Mouse (Mus musculus): ENCODE measurements around the gene Adgrd1. TPM values are rescaled to one million over a fixed set of nuclear protein-coding genes. Genes with fewer than 3 reads are reported as not detected.

Adgrd1 gene
- polyA plus RNA-seq, 1 experiment, result 0.06 TPM

GRCm38 (mm10) chr5:129065301-129065700 lies 31.2 kb upstream of the Adgrd1 start:
- no peak overlapping the region for H3K4me3 ChIP-seq (replicated peaks)
- H3K36me3 ChIP-seq (replicated peaks; ENCODE audit: low read length), result no peaks in the 10 kb centered on the region
- H3K27me3 ChIP-seq (replicated peaks), result peaks cover 49% of the 10 kb centered on the region
- 0 out of 2 replicates have a peak, but pooled peaks cover 5% of the 10 kb centered on the region for H3K9me3 ChIP-seq
- H3K4me1 ChIP-seq, result peaks cover 14% of the 10 kb centered on the region
- TF ChIP-seq GATA1 (IDR thresholded peaks at IDR 0.05; ENCODE audit: borderline replicate concordance, low read length), result no peak
- TF ChIP-seq FLI1 (IDR thresholded peaks at IDR 0.05; ENCODE audit: low read length), result no peak

DNA sequence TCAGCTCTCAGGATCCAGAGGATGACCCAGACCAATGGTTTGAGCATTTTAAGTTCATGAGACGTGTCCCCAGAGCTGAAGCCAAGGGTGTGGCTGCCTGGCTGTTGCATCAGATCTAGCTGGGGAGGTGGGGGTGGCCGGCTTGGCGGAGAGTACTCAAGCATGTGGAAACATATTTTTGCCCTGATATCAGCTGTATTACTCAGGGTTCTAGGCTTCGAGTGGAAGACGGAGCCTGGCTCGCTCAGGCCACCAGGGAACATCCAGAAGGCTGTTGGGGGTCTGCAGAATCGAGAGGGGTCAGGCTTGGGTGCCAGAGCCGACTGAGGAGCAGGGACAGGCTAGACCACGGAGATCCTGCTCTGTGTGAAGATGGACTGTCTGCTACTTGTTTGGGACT lies 30.6 kb upstream of the Adgrd1 start:
- Histone ChIP-seq H3K36me3 (replicated peaks; ENCODE audit: low read length) (no peaks in the 10 kb centered on the region), H3K4me1 (peaks cover 14% of the 10 kb centered on the region), H3K9me3 (0 out of 2 replicates have a peak, but pooled peaks cover 5% of the 10 kb centered on the region), H3K27me3 (replicated peaks) (peaks cover 47% of the 10 kb centered on the region), H3K4me3 (replicated peaks) (no peak overlapping the region)
- TF ChIP-seq GATA1 (IDR thresholded peaks at IDR 0.05; ENCODE audit: borderline replicate concordance, low read length) (no peak), FLI1 (IDR thresholded peaks at IDR 0.05; ENCODE audit: low read length) (no peak)

DNA sequence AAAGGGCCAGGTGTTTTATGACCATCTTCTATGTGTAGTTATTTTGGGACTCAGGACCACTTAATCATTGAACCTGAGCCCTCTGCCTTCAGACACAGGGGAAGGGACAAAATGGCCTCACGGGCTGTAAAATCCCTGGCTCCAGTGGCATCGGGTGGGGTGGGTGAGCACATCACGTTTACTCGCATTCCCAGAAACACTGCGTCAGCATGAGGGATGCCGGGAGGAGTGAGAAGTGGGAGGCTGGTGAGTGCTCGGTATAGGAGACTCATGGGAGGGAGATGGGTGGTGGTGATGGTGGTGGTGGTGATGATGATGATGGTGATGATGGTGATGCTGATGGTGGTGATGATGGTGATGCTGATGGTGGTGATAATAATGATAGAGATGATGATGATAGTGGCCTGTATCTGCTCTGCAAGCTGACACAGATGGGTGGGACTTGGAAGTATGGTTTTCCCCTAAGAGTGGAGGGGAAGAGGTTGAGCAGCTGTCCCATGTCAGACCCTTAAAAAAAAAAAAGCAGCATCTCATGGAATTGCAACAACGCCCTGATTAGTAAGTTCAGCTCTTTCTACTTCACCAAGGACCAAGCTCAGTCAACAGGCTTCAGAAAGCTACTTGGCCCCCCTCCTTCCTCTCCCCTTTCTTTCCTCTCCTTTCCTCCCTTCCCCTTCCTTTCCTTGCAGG lies 29.9 kb upstream of the Adgrd1 start:
- H3K36me3 ChIP-seq (replicated peaks; ENCODE audit: low read length), result no peaks in the 10 kb centered on the region
- peaks cover 10% of the 10 kb centered on the region for H3K4me1 ChIP-seq
- H3K27me3 ChIP-seq (replicated peaks), result peaks cover 46% of the 10 kb centered on the region
- 0 out of 2 replicates have a peak, but pooled peaks cover 5% of the 10 kb centered on the region for H3K9me3 ChIP-seq
- TF ChIP-seq FLI1 (IDR thresholded peaks at IDR 0.05; ENCODE audit: low read length) (no peak), GATA1 (IDR thresholded peaks at IDR 0.05; ENCODE audit: borderline replicate concordance, low read length) (no peak)
- peak overlapping the region; percentile 38 for H3K4me3 ChIP-seq (replicated peaks)

- TF ChIP-seq FLI1 (IDR thresholded peaks at IDR 0.05; ENCODE audit: low read length), result no peak
- no peak for TF ChIP-seq GATA1 (IDR thresholded peaks at IDR 0.05; ENCODE audit: borderline replicate concordance, low read length)
- Histone ChIP-seq H3K4me1 (peaks cover 10% of the 10 kb centered on the region), H3K4me3 (replicated peaks) (no peak overlapping the region), H3K9me3 (0 out of 2 replicates have a peak, but pooled peaks cover 5% of the 10 kb centered on the region), H3K36me3 (replicated peaks; ENCODE audit: low read length) (no peaks in the 10 kb centered on the region), H3K27me3 (replicated peaks) (peaks cover 42% of the 10 kb centered on the region)
These were observed 29.2 kb upstream of the Adgrd1 start for GRCm38 (mm10) chr5:129067231-129067834.

DNA sequence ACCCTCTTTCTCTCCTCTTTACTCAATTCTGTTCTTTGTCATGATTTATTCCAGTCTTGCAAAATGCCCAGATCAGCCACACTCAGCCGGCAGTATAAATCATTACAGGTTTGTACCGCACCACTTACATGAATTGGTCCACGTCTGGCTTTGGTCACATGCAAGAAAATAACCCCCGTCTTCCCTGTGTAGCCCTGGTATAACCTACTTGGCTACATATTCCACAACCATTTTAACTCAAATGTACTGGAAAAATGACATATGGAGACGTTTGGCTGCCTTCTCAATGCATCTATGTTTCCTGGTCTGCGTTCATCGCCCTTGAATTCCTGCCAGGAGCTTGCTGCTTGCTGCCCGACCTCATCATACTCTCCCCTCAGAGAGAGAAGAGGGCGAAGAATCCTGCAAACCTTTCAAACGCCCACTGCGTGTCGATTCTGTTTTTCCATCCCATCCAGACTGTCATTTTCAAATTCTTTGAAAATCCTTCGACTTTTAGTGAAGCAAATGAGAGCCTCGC lies 24.7 kb upstream of the Adgrd1 start:
- H3K4me3 ChIP-seq (replicated peaks), result no peak overlapping the region
- TF ChIP-seq GATA1 (IDR thresholded peaks at IDR 0.05; ENCODE audit: borderline replicate concordance, low read length), result no peak
- TF ChIP-seq FLI1 (IDR thresholded peaks at IDR 0.05; ENCODE audit: low read length), result no peak
- no peaks in the 10 kb centered on the region for H3K36me3 ChIP-seq (replicated peaks; ENCODE audit: low read length)
- H3K9me3 ChIP-seq, result 0 out of 2 replicates have a peak, but pooled peaks cover 5% of the 10 kb centered on the region
- peaks cover 30% of the 10 kb centered on the region for H3K27me3 ChIP-seq (replicated peaks)
- no peaks in the 10 kb centered on the region for H3K4me1 ChIP-seq

DNA sequence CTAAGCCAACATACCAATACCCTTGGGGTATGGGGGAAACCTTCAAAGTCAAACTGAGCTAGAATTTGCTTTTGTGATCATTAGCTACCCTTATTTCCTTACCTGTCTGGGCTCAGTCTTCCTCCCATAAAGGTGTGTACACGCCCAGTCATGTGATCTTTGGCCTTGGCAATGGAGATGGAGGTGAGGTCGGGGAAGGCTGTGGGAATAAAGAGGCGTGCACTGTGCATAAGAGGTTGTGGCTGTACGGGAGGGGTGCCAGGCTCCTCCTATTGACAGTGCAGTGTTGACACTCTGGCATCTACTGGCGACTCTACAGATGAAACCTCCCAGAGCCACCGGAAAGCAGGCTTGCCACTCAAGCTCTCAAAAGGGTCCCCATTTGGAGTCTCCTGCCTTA lies 23.1 kb upstream of the Adgrd1 start:
- no peaks in the 10 kb centered on the region for H3K4me1 ChIP-seq
- no peak overlapping the region for H3K4me3 ChIP-seq (replicated peaks)
- no peaks in the 10 kb centered on the region for H3K9me3 ChIP-seq
- H3K27me3 ChIP-seq (replicated peaks), result peaks cover 20% of the 10 kb centered on the region
- no peaks in the 10 kb centered on the region for H3K36me3 ChIP-seq (replicated peaks; ENCODE audit: low read length)
- TF ChIP-seq GATA1 (IDR thresholded peaks at IDR 0.05; ENCODE audit: borderline replicate concordance, low read length) (no peak), FLI1 (IDR thresholded peaks at IDR 0.05; ENCODE audit: low read length) (no peak)

GRCm38 (mm10) chr5:129076098-129076497 lies 20.5 kb upstream of the Adgrd1 start:
- peaks cover 14% of the 10 kb centered on the region for H3K27me3 ChIP-seq (replicated peaks)
- H3K9me3 ChIP-seq, result no peaks in the 10 kb centered on the region
- H3K36me3 ChIP-seq (replicated peaks; ENCODE audit: low read length), result no peaks in the 10 kb centered on the region
- H3K4me1 ChIP-seq, result no peaks in the 10 kb centered on the region
- H3K4me3 ChIP-seq (replicated peaks), result no peak overlapping the region
- TF ChIP-seq FLI1 (IDR thresholded peaks at IDR 0.05; ENCODE audit: low read length) (no peak), GATA1 (IDR thresholded peaks at IDR 0.05; ENCODE audit: borderline replicate concordance, low read length) (no peak)

GRCm38 (mm10) chr5:129077240-129077639 lies 19.3 kb upstream of the Adgrd1 start:
- Histone ChIP-seq H3K9me3 (no peaks in the 10 kb centered on the region), H3K4me1 (no peaks in the 10 kb centered on the region)
- TF ChIP-seq FLI1 (IDR thresholded peaks at IDR 0.05; ENCODE audit: low read length) (no peak), GATA1 (IDR thresholded peaks at IDR 0.05; ENCODE audit: borderline replicate concordance, low read length) (no peak)

GRCm38 (mm10) chr5:129081521-129081920 lies 15.0 kb upstream of the Adgrd1 start:
- H3K36me3 ChIP-seq (replicated peaks; ENCODE audit: low read length), result no peaks in the 10 kb centered on the region
- H3K4me1 ChIP-seq, result no peaks in the 10 kb centered on the region
- H3K9me3 ChIP-seq, result peaks cover 10% of the 10 kb centered on the region; the same call in 1 of the 2 replicates
- TF ChIP-seq GATA1 (IDR thresholded peaks at IDR 0.05; ENCODE audit: borderline replicate concordance, low read length) (no peak), FLI1 (IDR thresholded peaks at IDR 0.05; ENCODE audit: low read length) (no peak)
- H3K27me3 ChIP-seq (replicated peaks), result peaks cover 4% of the 10 kb centered on the region
- H3K4me3 ChIP-seq (replicated peaks), result no peak overlapping the region

More at GRCm38 (mm10) chr5:129077240-129077639, 19.3 kb upstream of the Adgrd1 start:
- H3K36me3 ChIP-seq (replicated peaks; ENCODE audit: low read length), result no peaks in the 10 kb centered on the region
- H3K4me3 ChIP-seq (replicated peaks), result no peak overlapping the region
- H3K27me3 ChIP-seq (replicated peaks), result peaks cover 12% of the 10 kb centered on the region

DNA sequence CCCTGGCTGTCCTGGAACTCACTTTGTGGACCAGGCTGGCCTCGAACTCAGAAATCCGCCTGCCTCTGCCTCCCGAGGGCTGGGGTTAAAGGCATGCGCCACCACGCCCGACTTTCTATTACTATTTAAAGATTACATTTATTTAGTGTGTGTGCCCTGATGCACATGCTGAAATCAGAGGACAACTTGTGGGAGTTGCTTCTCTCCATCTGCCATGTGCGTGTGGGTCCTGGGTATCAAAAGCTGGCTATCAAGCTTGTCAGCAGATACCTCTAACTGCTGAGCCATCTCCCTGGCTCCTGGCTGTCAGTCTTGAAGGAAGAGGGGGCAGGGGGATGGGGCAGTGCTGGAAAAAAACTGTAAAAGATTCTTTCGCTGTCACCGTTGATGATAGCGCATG lies 11.4 kb upstream of the Adgrd1 start:
- no peaks in the 10 kb centered on the region for H3K36me3 ChIP-seq (replicated peaks; ENCODE audit: low read length)

More for the DNA sequence above, 11.4 kb upstream of the Adgrd1 start:
- TF ChIP-seq FLI1 (IDR thresholded peaks at IDR 0.05; ENCODE audit: low read length) (no peak), GATA1 (IDR thresholded peaks at IDR 0.05; ENCODE audit: borderline replicate concordance, low read length) (no peak)
- peaks cover 10% of the 10 kb centered on the region; the same call in 1 of the 2 replicates for H3K9me3 ChIP-seq
- H3K27me3 ChIP-seq (replicated peaks), result peaks cover 2% of the 10 kb centered on the region
- H3K4me1 ChIP-seq, result no peaks in the 10 kb centered on the region; the same call in 1 of the 2 replicates
- H3K4me3 ChIP-seq (replicated peaks), result no peak overlapping the region

Data from megakaryocyte, embryonic 14.5 days (primary cell).